Mouse (Mus musculus) heart, adult 2 months (tissue): ENCODE measurements at regions not wholly inside any gene's neighbourhood (a gene's known extent, or its start where the extent isn't known, plus 50 kb on each side); places are given as distances from the start of the nearest gene placed in this dataset.

Experiments used
- DNase-seq, 2 experiments: peaks; one replicate each; pipeline ENCODE4 v3.0.0; 2021
- H3K27ac ChIP-seq: fragments of 200-600 bp; 2 replicates; pipeline ENCODE4 v1.8.1; 2022
- H3K27me3 ChIP-seq: fragments of 200-500 bp; 2 replicates; pipeline ENCODE4 v1.6.1; 2012; ENCODE audit warnings: mild to moderate bottlenecking, low read length, inconsistent platforms, mixed read lengths; ENCODE audit not compliant: control insufficient read depth, insufficient read depth
- H3K36me3 ChIP-seq: fragments of 200-500 bp; 2 replicates; pipeline ENCODE4 v1.6.1; 2012; ENCODE audit warnings: low read length, inconsistent platforms; ENCODE audit not compliant: control insufficient read depth, insufficient read depth
- H3K4me1 ChIP-seq: fragments of 200-500 bp; 2 replicates; pipeline ENCODE4 v1.6.1; 2011; ENCODE audit warnings: low read length; ENCODE audit not compliant: control insufficient read depth, insufficient read depth
- H3K4me3 ChIP-seq: fragments of 200-600 bp; 2 replicates; pipeline ENCODE4 v1.8.1; 2022
- H3K79me2 ChIP-seq: fragments of 200-500 bp; replicated peaks from 2 replicates; pipeline ENCODE4 v1.6.1; 2012; ENCODE audit warnings: mild to moderate bottlenecking, inconsistent platforms, low read length, moderate library complexity, mixed read lengths; ENCODE audit not compliant: control insufficient read depth, insufficient read depth
- H3K9ac ChIP-seq: fragments of 200-500 bp; 2 replicates; pipeline ENCODE4 v1.6.1; 2012; ENCODE audit warnings: low read depth, mild to moderate bottlenecking, control low read depth, inconsistent platforms, low read length, mixed read lengths
- CTCF ChIP-seq: fragments of 200-600 bp; IDR thresholded peaks from 2 replicates; pipeline ENCODE4 v1.8.1; 2022; ENCODE audit warnings: antibody characterized with exemption, mild to moderate bottlenecking, moderate library complexity
- EP300 ChIP-seq: fragments of 200-500 bp; IDR thresholded peaks from 2 replicates; pipeline ENCODE4 v1.6.1; 2011; ENCODE audit warnings: low read depth, low read length, control low read depth; ENCODE audit not compliant: insufficient read depth
- POLR2A ChIP-seq: fragments of 200-500 bp; IDR thresholded peaks from 2 replicates; pipeline ENCODE4 v1.6.1; 2011; ENCODE audit warnings: mild to moderate bottlenecking, low read depth, low read length, control low read depth; ENCODE audit not compliant: insufficient read depth
- WGBS: fragments of 180-500 bp; shearing (Covaris S2); methylation state at CpG from one replicate; pipeline ENCODE4 v1.1.7; 2018; 5-methylcytosine and 5-hydroxymethylcytosine counted together
- intact Hi-C: fragments of 180-260 bp; cut with DNase I; formaldehyde crosslinking; loops from one replicate; pipeline ENCODE4 v1.15.1; 2025

DNA sequence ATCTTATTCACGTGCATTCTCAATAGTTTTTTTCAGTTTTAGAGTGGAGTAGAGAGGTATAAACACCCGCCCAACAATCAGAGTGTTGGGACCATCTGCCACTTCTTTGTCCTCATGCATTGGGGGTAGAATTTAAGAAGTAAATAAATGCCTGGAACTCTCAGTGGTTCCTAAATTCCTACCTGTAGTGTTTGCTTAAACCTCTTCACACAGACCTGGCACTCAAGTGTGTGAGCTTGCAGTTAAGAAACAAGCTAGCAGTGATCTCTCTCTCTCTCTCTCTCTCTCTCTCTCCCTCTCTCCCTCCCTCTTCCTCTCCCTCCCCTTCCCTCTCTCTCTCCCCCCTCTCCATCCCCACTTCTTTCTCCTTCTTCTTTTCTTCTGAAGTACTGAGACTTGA is 406.5 kb downstream of the Rnd3 start:
- H3K79me2 ChIP-seq = no peaks in the 10 kb centered on the region
- TF ChIP-seq EP300 (no peak), POLR2A (no peak), CTCF (no peak)
- DNase-seq = no peak
- H3K4me1 ChIP-seq = no peaks in the 10 kb centered on the region
- no peak overlapping the region for H3K27ac ChIP-seq
- H3K36me3 ChIP-seq = no peaks in the 10 kb centered on the region
- H3K27me3 ChIP-seq = no peaks in the 10 kb centered on the region
- H3K9ac ChIP-seq = no peak overlapping the region
- intact Hi-C loops = no loop called here
- no peak overlapping the region for H3K4me3 ChIP-seq
- 68% methylated on average over 2 of the region's 2 CpGs for WGBS

DNA sequence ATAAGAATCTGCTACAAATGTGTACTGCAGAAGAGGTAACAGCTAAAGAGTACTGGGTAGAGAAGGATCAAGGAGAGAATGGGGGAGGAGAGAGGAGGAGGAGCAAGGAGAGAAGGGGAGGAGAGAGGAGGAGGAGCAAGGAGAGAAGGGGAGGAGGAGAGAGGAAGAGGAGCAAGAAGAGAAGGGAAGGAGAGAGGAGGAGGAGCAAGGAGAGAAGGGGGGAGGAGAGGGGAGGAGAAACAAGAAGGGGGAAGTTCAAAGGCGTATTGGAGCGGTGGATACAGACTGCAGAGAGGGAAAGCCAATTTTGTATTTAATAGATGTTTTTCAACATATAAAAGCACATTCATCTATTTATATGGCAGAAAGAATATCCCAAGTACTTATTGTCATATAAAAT is 407.6 kb downstream of the Rnd3 start:
- no peak for DNase-seq
- Histone ChIP-seq H3K27me3 (no peaks in the 10 kb centered on the region), H3K79me2 (no peaks in the 10 kb centered on the region), H3K4me1 (no peaks in the 10 kb centered on the region), H3K4me3 (no peak overlapping the region), H3K27ac (no peak overlapping the region), H3K9ac (no peak overlapping the region), H3K36me3 (no peaks in the 10 kb centered on the region)
- TF ChIP-seq EP300 = no peak
- TF ChIP-seq CTCF = no peak
- no peak for TF ChIP-seq POLR2A
- intact Hi-C loops = no loop called here
- WGBS = 67% methylated on average over 2 of the region's 2 CpGs

DNA sequence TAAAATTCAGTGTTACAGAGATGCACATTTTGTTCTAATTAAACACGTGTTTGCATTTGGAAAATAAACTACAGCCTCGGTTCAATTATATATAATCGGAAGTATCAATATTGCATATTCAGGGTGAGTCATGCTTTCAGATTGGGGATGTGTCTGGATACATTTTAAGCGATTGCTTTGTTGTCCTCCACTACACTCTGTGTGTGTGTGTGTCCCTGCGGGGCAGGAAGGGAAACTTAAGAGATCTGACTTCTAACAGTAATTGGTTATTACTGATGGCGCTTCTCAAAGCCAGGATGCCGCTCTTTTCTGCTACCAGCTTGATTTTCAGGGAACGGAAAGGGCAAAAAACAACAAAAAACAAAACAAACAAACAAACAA is 409.3 kb downstream of the Rnd3 start:
- no peaks in the 10 kb centered on the region for H3K4me1 ChIP-seq
- H3K27ac ChIP-seq = no peak overlapping the region
- H3K4me3 ChIP-seq = no peak overlapping the region
- H3K27me3 ChIP-seq = no peaks in the 10 kb centered on the region
- no peak for TF ChIP-seq POLR2A
- no peak for TF ChIP-seq EP300
- no peak for TF ChIP-seq CTCF
- intact Hi-C loops = no loop called here
- DNase-seq = no peak
- H3K9ac ChIP-seq = no peak overlapping the region
- 88% methylated on average over 8 of the region's 8 CpGs for WGBS
- no peaks in the 10 kb centered on the region for H3K79me2 ChIP-seq
- H3K36me3 ChIP-seq = no peaks in the 10 kb centered on the region

DNA sequence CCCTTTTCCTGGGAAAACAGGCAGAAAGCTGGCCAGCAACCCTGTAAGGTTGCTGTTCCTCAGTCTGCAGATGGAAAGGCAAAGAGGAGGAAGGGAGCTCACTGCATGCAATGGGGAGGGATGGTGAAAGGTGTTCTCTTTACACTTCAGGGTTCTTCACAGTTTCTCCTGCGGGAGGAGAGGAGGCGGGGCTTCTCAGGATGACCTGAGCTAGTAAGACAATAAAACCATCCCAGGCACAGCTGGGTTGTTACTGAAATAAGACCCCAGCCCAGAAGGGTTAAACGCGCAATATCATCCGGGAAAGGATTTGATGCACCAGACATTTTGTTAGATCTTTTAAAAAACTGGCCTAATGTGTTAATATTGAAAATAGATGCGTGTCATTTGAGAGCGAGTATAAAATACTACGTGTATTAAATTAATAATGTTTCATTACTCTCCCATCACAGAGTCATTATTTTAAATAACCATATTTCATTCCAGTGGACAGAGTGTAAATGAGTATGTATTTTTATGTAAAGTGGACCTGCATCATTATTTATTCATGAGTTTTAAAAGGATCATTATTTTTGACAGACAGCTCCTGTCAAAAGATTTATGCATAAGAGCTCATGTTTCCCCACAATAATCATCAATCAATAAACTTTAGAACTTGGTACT is 409.8 kb downstream of the Rnd3 start:
- WGBS = 76% methylated on average over 8 of the region's 8 CpGs

DNA sequence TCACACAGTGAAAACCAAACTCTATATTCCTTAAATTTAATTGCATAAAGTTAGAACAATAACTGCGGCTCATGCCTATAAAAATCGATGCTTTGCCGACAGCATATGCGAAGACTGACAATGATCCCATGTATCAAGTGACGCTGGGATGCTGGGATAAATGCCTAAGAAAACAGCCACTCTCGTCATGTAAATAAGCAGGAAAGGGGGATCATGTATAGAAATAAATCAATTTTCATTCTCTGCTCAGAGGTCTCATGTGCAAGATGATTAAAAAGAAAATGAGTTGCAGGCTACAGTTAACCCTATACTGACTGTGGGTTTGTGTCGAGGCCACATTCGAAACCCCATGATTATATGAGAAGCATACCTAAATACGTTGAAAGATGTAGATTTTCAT is 411.2 kb downstream of the Rnd3 start:
- Histone ChIP-seq H3K36me3 (no peaks in the 10 kb centered on the region), H3K27ac (no peak overlapping the region), H3K9ac (no peak overlapping the region), H3K79me2 (no peaks in the 10 kb centered on the region), H3K27me3 (no peaks in the 10 kb centered on the region), H3K4me1 (no peaks in the 10 kb centered on the region), H3K4me3 (no peak overlapping the region)
- no peak for DNase-seq
- 84% methylated on average over 9 of the region's 9 CpGs for WGBS
- intact Hi-C loops = no loop called here
- TF ChIP-seq CTCF (no peak), POLR2A (no peak), EP300 (no peak)

More for the DNA sequence above, 409.8 kb downstream of the Rnd3 start:
- Histone ChIP-seq H3K27ac (no peak overlapping the region), H3K79me2 (no peaks in the 10 kb centered on the region), H3K4me1 (no peaks in the 10 kb centered on the region), H3K27me3 (no peaks in the 10 kb centered on the region), H3K4me3 (no peak overlapping the region), H3K9ac (no peak overlapping the region), H3K36me3 (no peaks in the 10 kb centered on the region)
- TF ChIP-seq POLR2A (no peak), EP300 (no peak), CTCF (no peak)
- DNase-seq = no peak
- intact Hi-C loops = no loop called here

GRCm38 (mm10) chr2:50735029-50735428 is 413.9 kb downstream of the Rnd3 start:
- Histone ChIP-seq H3K36me3 (no peaks in the 10 kb centered on the region), H3K4me3 (no peak overlapping the region), H3K27ac (no peak overlapping the region), H3K79me2 (no peaks in the 10 kb centered on the region), H3K27me3 (no peaks in the 10 kb centered on the region), H3K9ac (no peak overlapping the region), H3K4me1 (no peaks in the 10 kb centered on the region)
- no peak for TF ChIP-seq POLR2A
- no peak for DNase-seq
- 64% methylated on average over 11 of the region's 11 CpGs for WGBS
- intact Hi-C loops = no loop called here
